Mouse (Mus musculus) CH12.LX (cell line): ENCODE data around the gene Ep300.

ENCODE experiments used
- CTCF ChIP-seq, 2 experiments: IDR thresholded peaks in 1 of 2; conservative IDR thresholded peaks in 1 of 2; 2 replicates each; pipeline ENCODE4 v1.5.1; 2011 to 2012; ENCODE audit warnings: low read depth in 2 of 2, low read length in 2 of 2, improper control_type of control experiment in 1 of 2, inconsistent platforms in 1 of 2, mild to moderate bottlenecking in 1 of 2, moderate library complexity in 1 of 2
- E2F4 ChIP-seq: IDR thresholded peaks from 2 replicates; pipeline ENCODE4 v1.6.1; 2011; ENCODE audit warnings: low read depth, low read length, improper control_type of control experiment; ENCODE audit not compliant: insufficient replicate concordance
- EP300 ChIP-seq: IDR thresholded peaks from 2 replicates; pipeline ENCODE4 v1.6.1; 2011; ENCODE audit warnings: low read length, improper control_type of control experiment
- HCFC1 ChIP-seq: IDR thresholded peaks from 2 replicates; pipeline ENCODE4 v1.6.1; 2012; ENCODE audit warnings: low read depth, mild to moderate bottlenecking, inconsistent platforms, low read length, improper control_type of control experiment
- IRF4 ChIP-seq: IDR thresholded peaks from 2 replicates; pipeline ENCODE4 v1.6.1; 2014; ENCODE audit warnings: low read depth, mild to moderate bottlenecking, inconsistent platforms, low read length, improper control_type of control experiment
- MAZ ChIP-seq: IDR thresholded peaks from 2 replicates; pipeline ENCODE4 v1.6.1; 2012; ENCODE audit warnings: low read depth, mild to moderate bottlenecking, inconsistent platforms, low read length, improper control_type of control experiment, moderate library complexity
- MEF2A ChIP-seq: IDR thresholded peaks from 2 replicates; pipeline ENCODE4 v1.6.1; 2014; ENCODE audit warnings: low read depth, mild to moderate bottlenecking, inconsistent platforms, low read length, improper control_type of control experiment, borderline replicate concordance
- MXI1 ChIP-seq: IDR thresholded peaks from 2 replicates; pipeline ENCODE4 v1.6.1; 2011; ENCODE audit warnings: mild to moderate bottlenecking, low read depth, low read length, improper control_type of control experiment
- POLR2A ChIP-seq: IDR thresholded peaks from 2 replicates; pipeline ENCODE4 v1.6.1; 2011; ENCODE audit warnings: low read depth, mild to moderate bottlenecking, improper control_type of control experiment, low read length
- POLR2AphosphoS2 ChIP-seq: IDR thresholded peaks from 2 replicates; pipeline ENCODE4 v1.6.1; 2011; ENCODE audit warnings: low read depth, low read length, improper control_type of control experiment
- SIN3A ChIP-seq: IDR thresholded peaks from 2 replicates; pipeline ENCODE4 v1.6.1; 2012; ENCODE audit warnings: low read length, improper control_type of control experiment, inconsistent platforms
- UBTF ChIP-seq: IDR thresholded peaks from 2 replicates; pipeline ENCODE4 v1.6.1; 2012; ENCODE audit warnings: low read depth, mild to moderate bottlenecking, inconsistent platforms, low read length, improper control_type of control experiment, moderate library complexity
- ZC3H11A ChIP-seq: IDR thresholded peaks from 2 replicates; pipeline ENCODE4 v1.6.1; 2012; ENCODE audit warnings: low read depth, mild to moderate bottlenecking, inconsistent platforms, low read length, improper control_type of control experiment
- ZNF384 ChIP-seq: IDR thresholded peaks from 2 replicates; pipeline ENCODE4 v1.6.1; 2012; ENCODE audit warnings: low read depth, low read length, improper control_type of control experiment, inconsistent platforms

DNA sequence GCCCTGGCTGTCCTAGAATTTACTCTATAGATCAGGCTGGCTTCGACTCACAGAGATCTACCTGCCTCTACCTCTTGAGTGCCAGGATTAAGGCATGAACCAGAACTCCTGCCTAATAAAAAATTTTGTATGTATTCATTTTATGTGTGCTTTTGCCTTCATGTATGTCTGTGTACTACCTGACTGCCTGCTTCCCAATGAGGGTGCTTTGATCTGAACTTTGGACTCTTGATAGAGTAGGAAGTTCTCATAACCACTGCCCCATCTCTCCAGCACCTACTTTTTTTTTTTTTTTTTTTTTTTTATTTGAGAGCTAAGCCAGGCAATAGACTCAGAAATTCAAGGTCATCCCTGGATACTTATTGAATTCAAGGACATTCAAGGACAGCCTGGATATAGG lies 31.7 kb upstream of the Ep300 start:
- no peak for TF ChIP-seq CTCF (conservative IDR thresholded peaks at IDR 0.05 in 1 of 2, IDR thresholded peaks at IDR 0.05 in 1 of 2; ENCODE audit: low read depth in 2 of 2, low read length in 2 of 2)
- TF ChIP-seq IRF4: no peak
- TF ChIP-seq MXI1: no peak
- TF ChIP-seq ZC3H11A: no peak
- no peak for TF ChIP-seq E2F4
- TF ChIP-seq SIN3A: no peak
- no peak for TF ChIP-seq POLR2AphosphoS2
- TF ChIP-seq UBTF: no peak
- no peak for TF ChIP-seq MEF2A
- TF ChIP-seq MAZ: no peak
- TF ChIP-seq ZNF384: no peak
- TF ChIP-seq EP300: no peak
- no peak for TF ChIP-seq POLR2A
- no peak for TF ChIP-seq HCFC1
